Comparison of ENCODE assay signal across 8 mouse cellular contexts in the genomic region with DNA sequence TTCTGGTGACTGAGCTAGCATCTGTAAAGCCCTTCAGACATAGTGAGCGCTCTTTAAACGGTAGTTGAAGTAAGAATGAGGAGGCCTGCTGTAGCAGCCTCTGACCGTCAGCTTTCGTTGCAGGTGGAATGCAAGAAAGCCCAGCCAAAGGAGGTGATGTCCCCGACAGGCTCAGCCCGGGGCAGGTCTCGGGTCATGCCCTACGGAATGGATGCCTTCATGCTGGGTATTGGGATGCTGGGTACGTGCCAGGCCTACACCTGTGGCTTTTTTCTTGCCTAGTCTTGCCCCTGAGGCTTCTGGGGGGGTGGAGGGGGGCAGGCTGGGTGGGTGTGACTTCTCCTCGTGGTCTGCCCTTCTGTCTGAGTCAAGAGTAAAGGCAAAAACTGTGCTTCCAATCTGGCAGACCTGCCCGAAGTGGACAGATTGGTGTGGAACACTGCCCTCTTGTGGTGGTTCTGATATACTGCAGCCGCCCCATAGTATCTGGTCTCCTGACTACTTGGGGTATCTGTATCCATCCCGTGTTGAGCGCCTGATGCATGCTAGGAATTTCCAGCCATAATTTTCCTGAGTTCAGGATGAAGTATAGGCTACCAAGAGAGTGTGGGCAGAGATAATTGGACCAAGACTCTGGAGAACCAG. TPM values are rescaled to one million over a fixed set of nuclear protein-coding genes. Genes with fewer than 3 reads are reported as not detected.
DNase-seq lines count a peak whose midpoint lies in the region; ATAC-seq and TF ChIP-seq lines count a peak whose summit lies in the region.

No protein-coding gene starts in this region.

- H3K27me3 ChIP-seq in kidney, postnatal 0 days (ENCODE audit: insufficient read depth, low read length): no peaks in the 10 kb centered on the region
- peaks cover 22% of the 10 kb centered on the region for H3K27me3 ChIP-seq in liver, embryonic 11.5 days (replicated peaks; ENCODE audit: control insufficient read depth, insufficient read depth, low read length)
- H3K27me3 ChIP-seq in neural tube, embryonic 12.5 days (replicated peaks): no peaks in the 10 kb centered on the region
- H3K27me3 ChIP-seq in testis, adult 2 months (ENCODE audit: control insufficient read depth, insufficient read depth, low read length): no peaks in the 10 kb centered on the region

- H3K4me3 ChIP-seq in kidney, postnatal 0 days (replicated peaks; ENCODE audit: low read depth, low read length): no peak overlapping the region
- no peak overlapping the region for H3K4me3 ChIP-seq in liver, embryonic 11.5 days (ENCODE audit: low read depth, low read length)
- H3K4me3 ChIP-seq in neural tube, embryonic 12.5 days: no peak overlapping the region
- no peak overlapping the region for H3K4me3 ChIP-seq in testis, adult 2 months (ENCODE audit: control insufficient read depth, low read depth, low read length)

- ATAC-seq in kidney, postnatal 0 days (replicated peaks; ENCODE audit: low FRiP score, low read depth): no peak; the same call in 1 of the 2 replicates
- no peak; the same call in 1 of the 2 replicates for ATAC-seq in liver, embryonic 11.5 days (replicated peaks; ENCODE audit: low FRiP score)
- no peak for ATAC-seq in neural tube, embryonic 12.5 days (ENCODE audit: low FRiP score, low read depth)

- DNase-seq in ovary, adult 18-20 months (ENCODE audit: low spot score): peak; percentile 58
- DNase-seq in ovary, postnatal 10 days (ENCODE audit: low spot score): no peak
- DNase-seq in embryo, embryonic 10.5 days (ENCODE audit: low spot score): peak; percentile 91
- peak; percentile 38 for DNase-seq in gastrocnemius, postnatal 25 days
- peak; percentile 89 for DNase-seq in kidney, postnatal 0 days (ENCODE audit: low spot score)
- peak; percentile 66 for DNase-seq in liver, embryonic 11.5 days (ENCODE audit: low spot score)

- no peak for TF ChIP-seq POLR2A in testis, adult 2 months (IDR thresholded peaks at IDR 0.05; ENCODE audit: control insufficient read depth, low read depth, low read length)

- peaks cover under 1% of the 10 kb centered on the region; the same call in 1 of the 2 replicates for H3K4me1 ChIP-seq in kidney, postnatal 0 days (replicated peaks; ENCODE audit: insufficient read depth, low read length)
- peaks cover 5% of the 10 kb centered on the region for H3K4me1 ChIP-seq in liver, embryonic 11.5 days (replicated peaks; ENCODE audit: control insufficient read depth, insufficient read depth, low read length)
- H3K4me1 ChIP-seq in neural tube, embryonic 12.5 days: peaks cover 43% of the 10 kb centered on the region
- H3K4me1 ChIP-seq in testis, adult 2 months (ENCODE audit: control insufficient read depth, insufficient read depth, low read length): peaks cover 6% of the 10 kb centered on the region

- H3K27ac ChIP-seq in kidney, postnatal 0 days: no peak overlapping the region
- no peak overlapping the region for H3K27ac ChIP-seq in liver, embryonic 11.5 days (ENCODE audit: low read depth, low read length)
- 0 out of 2 replicates have a peak overlapping the region, but pooled peaks have one; percentile 10 for H3K27ac ChIP-seq in neural tube, embryonic 12.5 days
- H3K27ac ChIP-seq in testis, adult 2 months (ENCODE audit: control insufficient read depth, insufficient read depth, low read depth, low read length): no peak overlapping the region

- no peak overlapping the region for H3K9ac ChIP-seq in kidney, postnatal 0 days (ENCODE audit: low read depth, low read length)
- H3K9ac ChIP-seq in liver, embryonic 11.5 days (ENCODE audit: low read depth, low read length): no peak overlapping the region
- H3K9ac ChIP-seq in neural tube, embryonic 12.5 days: no peak overlapping the region

- H3K4me2 ChIP-seq in kidney, postnatal 0 days (ENCODE audit: low read length): no peak overlapping the region
- no peak overlapping the region for H3K4me2 ChIP-seq in liver, embryonic 11.5 days
- no peak overlapping the region for H3K4me2 ChIP-seq in neural tube, embryonic 12.5 days (replicated peaks)

- 31% methylated on average over 14 of the region's 14 CpGs for WGBS in kidney, postnatal 0 days
- WGBS in liver, embryonic 11.5 days: 46% methylated on average over 14 of the region's 14 CpGs
- 40% methylated on average over 14 of the region's 14 CpGs for WGBS in neural tube, embryonic 12.5 days

- H3K36me3 ChIP-seq in kidney, postnatal 0 days (ENCODE audit: insufficient read depth, low read length): peaks cover 14% of the 10 kb centered on the region; the same call in 1 of the 2 replicates
- H3K36me3 ChIP-seq in liver, embryonic 11.5 days (ENCODE audit: control insufficient read depth, insufficient read depth, low read length): peaks cover 2% of the 10 kb centered on the region; the same call in 1 of the 2 replicates
- H3K36me3 ChIP-seq in neural tube, embryonic 12.5 days: peaks cover 77% of the 10 kb centered on the region
- H3K36me3 ChIP-seq in testis, adult 2 months (ENCODE audit: control insufficient read depth, insufficient read depth, low read length): no peaks in the 10 kb centered on the region; the same call in none of the 2 replicates

- peak; percentile 87 for TF ChIP-seq CTCF in kidney, postnatal 0 days (IDR thresholded peaks at IDR 0.05; ENCODE audit: low read depth)
- TF ChIP-seq CTCF in testis, adult 2 months (IDR thresholded peaks at IDR 0.05; ENCODE audit: control insufficient read depth, insufficient read depth, insufficient replicate concordance, low read depth, low read length): peak; percentile 84; the same call in 1 of the 2 replicates

- H3K9me3 ChIP-seq in kidney, postnatal 0 days (replicated peaks; ENCODE audit: low read length): no peaks in the 10 kb centered on the region
- no peaks in the 10 kb centered on the region for H3K9me3 ChIP-seq in liver, embryonic 11.5 days (ENCODE audit: control insufficient read depth, low read length)
- no peaks in the 10 kb centered on the region for H3K9me3 ChIP-seq in neural tube, embryonic 12.5 days

RNA-seq across cellular contexts. Expression of gene Msi1, which starts 11.9 kb away (rescaled TPM):
- under 1 TPM; 0.29 to 0.61 TPM for total RNA-seq in gastrocnemius, postnatal 25 days (2021)
- polyA plus RNA-seq in kidney, postnatal 0 days (2015; fragmentation: Nextera tagmentation; extraction: Ambion mirVana): 12.4 and 13.3 TPM in 2 replicates
- 7.5 and 9.7 TPM in 2 replicates for polyA plus RNA-seq in liver, embryonic 11.5 days (2014; fragmentation: Nextera tagmentation; extraction: Ambion mirVana)
- 122 and 129 TPM in 2 replicates for polyA plus RNA-seq in neural tube, embryonic 12.5 days (2016; fragmentation: Nextera tagmentation; extraction: Ambion mirVana)
- polyA plus RNA-seq in testis, adult 2 months (2012; rRNA removed): 61.9 and 63.9 TPM in 2 replicates

RNA-seq across cellular contexts. Expression of gene Pla2g1b, which starts 24.7 kb away (rescaled TPM):
- total RNA-seq in gastrocnemius, postnatal 25 days (2021): not detected
- polyA plus RNA-seq in kidney, postnatal 0 days (2015; fragmentation: Nextera tagmentation; extraction: Ambion mirVana): 0.97 and 0.98 TPM in 2 replicates
- 0.89 and 1.2 TPM in 2 replicates for polyA plus RNA-seq in liver, embryonic 11.5 days (2014; fragmentation: Nextera tagmentation; extraction: Ambion mirVana)
- not detected in 2 replicates for polyA plus RNA-seq in neural tube, embryonic 12.5 days (2016; fragmentation: Nextera tagmentation; extraction: Ambion mirVana)
- polyA plus RNA-seq in testis, adult 2 months (2012; rRNA removed): 0.64 and 0.87 TPM in 2 replicates

RNA-seq across cellular contexts. Expression of gene Sirt4, which starts 43.2 kb away (rescaled TPM):
- 10 to 100 TPM; 13.8 to 14.1 TPM for total RNA-seq in gastrocnemius, postnatal 25 days (2021)
- 19.6 and 20.2 TPM in 2 replicates for polyA plus RNA-seq in kidney, postnatal 0 days (2015; fragmentation: Nextera tagmentation; extraction: Ambion mirVana)
- polyA plus RNA-seq in liver, embryonic 11.5 days (2014; fragmentation: Nextera tagmentation; extraction: Ambion mirVana): 14.8 and 15.2 TPM in 2 replicates
- polyA plus RNA-seq in neural tube, embryonic 12.5 days (2016; fragmentation: Nextera tagmentation; extraction: Ambion mirVana): 23.8 and 24.9 TPM in 2 replicates
- 34.6 and 38.4 TPM in 2 replicates for polyA plus RNA-seq in testis, adult 2 months (2012; rRNA removed)
